Mouse (Mus musculus) limb, embryonic 11.5 days (tissue): ENCODE data around the gene Ccnd2. TPM values are rescaled to one million over a fixed set of nuclear protein-coding genes. Genes with fewer than 3 reads are reported as not detected.
A peak's percentile ranks its signal among the peaks of the same experiment; 100 is the strongest.

Experiments
- ATAC-seq: fragments of 200-750 bp; cut with Nextera tagmentation; 2 replicates; pipeline ENCODE4 v1.8.0; 2017; ENCODE audit warnings: low read depth; ENCODE audit not compliant: insufficient number of reproducible peaks, low FRiP score, low TSS enrichment
- DNase-seq: peaks from one replicate; pipeline ENCODE4 v3.0.0-alpha.2; 2015; ENCODE audit warnings: low spot score
- H3K27ac ChIP-seq: fragments of 300-500 bp; sonication (generic); replicated peaks from 2 replicates; pipeline ENCODE4 v1.5.1; 2014; ENCODE audit warnings: low read depth, mild to moderate bottlenecking, low read length
- H3K27me3 ChIP-seq: fragments of 300-500 bp; sonication (generic); 2 replicates; pipeline ENCODE4 v1.6.1; 2014; ENCODE audit warnings: mild to moderate bottlenecking, low read length, mixed read lengths; ENCODE audit not compliant: control insufficient read depth, insufficient read depth
- H3K36me3 ChIP-seq: fragments of 300-500 bp; sonication (generic); 2 replicates; pipeline ENCODE4 v1.6.1; 2014; ENCODE audit warnings: mild to moderate bottlenecking, low read length, moderate library complexity, mixed read lengths; ENCODE audit not compliant: control insufficient read depth, insufficient read depth
- H3K4me1 ChIP-seq: fragments of 300-500 bp; sonication (generic); 2 replicates; pipeline ENCODE4 v1.6.1; 2014; ENCODE audit warnings: low read length, mixed read lengths; ENCODE audit not compliant: control insufficient read depth, insufficient read depth
- H3K4me2 ChIP-seq: fragments of 300-500 bp; sonication (generic); 2 replicates; pipeline ENCODE4 v1.6.1; 2014; ENCODE audit warnings: low read depth, mild to moderate bottlenecking, moderate library complexity; ENCODE audit not compliant: severe bottlenecking
- H3K4me3 ChIP-seq: fragments of 300-500 bp; sonication (generic); 2 replicates; pipeline ENCODE4 v1.5.1; 2014; ENCODE audit warnings: low read depth, low read length
- H3K9ac ChIP-seq: fragments of 300-500 bp; sonication (generic); 2 replicates; pipeline ENCODE4 v1.6.1; 2014; ENCODE audit warnings: mild to moderate bottlenecking, low read length
- H3K9me3 ChIP-seq: fragments of 300-500 bp; sonication (generic); 2 replicates; pipeline ENCODE4 v1.6.1; 2016; ENCODE audit warnings: low read length; ENCODE audit not compliant: control insufficient read depth
- WGBS: fragments of 180-500 bp; shearing (Covaris S2); extraction: QIAGEN DNeasy Blood & Tissue Kit; methylation state at CpG from one replicate; pipeline ENCODE4 v1.1.7; 2014; 5-methylcytosine and 5-hydroxymethylcytosine counted together
- polyA plus RNA-seq: library from polyadenylated mRNA; unstranded; fragments of >200 nt; fragmentation: Nextera tagmentation; extraction: Ambion mirVana; gene quantifications from 2 replicates; pipeline ENCODE4 v1.2.1, GENCODE M21; 2014

Ccnd2 gene
- polyA plus RNA-seq, 1 experiment from 2014 or later, result 1,097 TPM

DNA sequence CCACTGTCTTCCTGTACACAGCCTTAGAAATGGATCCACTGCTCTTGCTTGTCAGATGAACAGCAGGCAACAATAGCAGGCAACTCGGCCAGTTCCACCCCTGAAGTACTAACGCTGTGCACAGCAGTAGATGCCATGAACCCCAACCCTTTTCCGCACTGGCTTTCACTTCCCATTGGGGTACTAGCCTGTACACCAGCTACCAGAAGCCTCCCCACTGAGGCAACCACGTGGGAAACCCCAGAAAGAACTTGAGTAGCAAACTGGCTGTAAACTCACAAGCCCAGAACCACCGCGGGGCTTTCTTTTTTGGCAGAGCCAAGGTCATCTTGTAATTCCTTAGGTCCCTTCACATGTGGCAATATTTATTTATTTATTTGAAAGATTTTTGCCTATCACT, 70.2 kb downstream of the Ccnd2 start:
- H3K4me3 ChIP-seq, result no peak overlapping the region
- ATAC-seq, result no peak
- H3K27me3 ChIP-seq, result peaks cover 9% of the 10 kb centered on the region; the same call in 1 of the 2 replicates
- no peaks in the 10 kb centered on the region for H3K9me3 ChIP-seq
- no peak overlapping the region for H3K9ac ChIP-seq
- no peaks in the 10 kb centered on the region for H3K36me3 ChIP-seq
- H3K4me2 ChIP-seq, result no peak overlapping the region
- no peak overlapping the region for H3K27ac ChIP-seq
- DNase-seq, result no peak
- WGBS, result 74% methylated on average over 6 of the region's 6 CpGs
- H3K4me1 ChIP-seq, result no peaks in the 10 kb centered on the region

DNA sequence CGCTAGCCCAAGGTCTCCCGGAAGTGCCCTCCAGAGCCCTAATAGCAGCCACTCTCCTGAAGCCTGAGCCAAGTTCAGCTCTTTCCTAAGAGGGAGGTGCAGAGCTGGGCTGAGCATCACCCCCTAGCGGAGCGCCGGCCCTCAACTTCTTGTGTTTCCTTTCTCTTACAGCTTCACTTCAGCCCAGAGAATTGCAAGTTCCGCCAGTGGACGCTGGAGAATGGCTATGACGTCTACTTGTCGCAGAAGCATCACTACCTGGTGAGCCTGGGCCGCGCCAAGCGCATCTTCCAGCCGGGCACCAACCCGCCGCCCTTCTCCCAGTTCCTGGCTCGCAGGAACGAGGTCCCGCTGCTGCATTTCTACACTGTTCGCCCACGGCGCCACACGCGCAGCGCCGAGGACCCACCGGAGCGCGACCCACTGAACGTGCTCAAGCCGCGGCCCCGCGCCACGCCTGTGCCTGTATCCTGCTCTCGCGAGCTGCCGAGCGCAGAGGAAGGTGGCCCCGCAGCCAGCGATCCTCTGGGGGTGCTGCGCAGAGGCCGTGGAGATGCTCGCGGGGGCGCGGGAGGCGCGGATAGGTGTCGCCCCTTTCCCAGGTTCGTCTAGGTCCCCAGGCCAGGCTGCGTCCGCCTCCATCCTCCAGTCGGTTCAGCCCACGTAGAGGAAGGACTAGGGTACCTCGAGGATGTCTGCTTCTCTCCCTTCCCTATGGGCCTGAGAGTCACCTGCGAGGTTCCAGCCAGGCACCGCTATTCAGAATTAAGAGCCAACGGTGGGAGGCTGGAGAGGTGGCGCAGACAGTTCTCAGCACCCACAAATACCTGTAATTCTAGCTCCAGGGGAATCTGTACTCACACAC, 71.9 kb downstream of the Ccnd2 start:
- Histone ChIP-seq H3K4me3 (peak overlapping the region; percentile 44), H3K4me2 (peak overlapping the region; percentile 74), H3K9me3 (no peaks in the 10 kb centered on the region), H3K36me3 (no peaks in the 10 kb centered on the region), H3K4me1 (no peaks in the 10 kb centered on the region), H3K27me3 (peaks cover 9% of the 10 kb centered on the region; the same call in 1 of the 2 replicates), H3K9ac (peak overlapping the region; percentile 58), H3K27ac (no peak overlapping the region)
- ATAC-seq, result peak; percentile 81
- WGBS, result 2% methylated on average over 58 of the region's 59 CpGs
- peak; percentile 87 for DNase-seq

Other genes starting within 250 kb of the Ccnd2 start
- not detected in 2 replicates for gene Dyrk4, start 230.4 kb downstream of the Ccnd2 start, polyA plus RNA-seq
- 90.7 and 92.9 TPM in 2 replicates for gene Rad51ap1, start 212.6 kb downstream of the Ccnd2 start, polyA plus RNA-seq
- gene D6Wsu163e, start 212.2 kb downstream of the Ccnd2 start, polyA plus RNA-seq, result 17.0 and 17.2 TPM in 2 replicates
- 0.06 and 0.08 TPM in 2 replicates for gene Fgf6, start 136.6 kb downstream of the Ccnd2 start, polyA plus RNA-seq
- gene Fgf23, start 79.3 kb downstream of the Ccnd2 start, polyA plus RNA-seq, result not detected in 2 replicates
- gene Tigar, start 42.6 kb downstream of the Ccnd2 start, polyA plus RNA-seq, result 4.3 and 4.5 TPM in 2 replicates